24 mouse cellular contexts compared by ENCODE assay signal in genomic region chr5:131830111-131830510, GRCm38 (mm10).
DNase-seq lines count a peak whose midpoint lies in the region; ATAC-seq lines count a peak whose summit lies in the region.
"Had no signal": no experiment of that assay in that cellular context is flagged by ENCODE, and none has a peak within 500 bp of the region (broad histone marks: within the 10 kb centered on the region; RNA-seq: fewer than 3 reads in every experiment).

No protein-coding gene starts in this region.

- H3K4me3 ChIP-seq in limb, embryonic 10.5 days, result no peak overlapping the region
- H3K4me3 ChIP-seq: embryonic facial prominence, embryonic 15.5 days; erythroblast, embryonic 14.5 days; forebrain, embryonic 15.5 days; heart, embryonic 10.5 days; intestine, embryonic 15.5 days had no signal

- DNase-seq in adrenal gland, adult (ENCODE audit: inconsistent age in 2 of 2, low spot score in 1 of 2), result peak; percentile 29 to 66
- DNase-seq in adrenal gland, adult 8-10 months, result no peak
- DNase-seq in gastrocnemius, postnatal 25 days, result peak; percentile 15
- DNase-seq in gastrocnemius, postnatal 14 days, result no peak
- DNase-seq in limb, embryonic 10.5 days (ENCODE audit: low spot score), result no peak
- no peak for DNase-seq in lung, postnatal 10 days
- DNase-seq: adrenal gland, postnatal 10 days; cerebellum, adult 18-20 months; cerebellum, adult 9-11 months; embryo, embryonic 11 days; gastrocnemius, postnatal 36 days; heart, adult 18-20 months; heart, postnatal 10 days; kidney, adult 18-20 months had no signal

- no peaks in the 10 kb centered on the region for H3K36me3 ChIP-seq in limb, embryonic 10.5 days
- H3K36me3 ChIP-seq: embryonic facial prominence, embryonic 15.5 days; forebrain, embryonic 15.5 days; heart, embryonic 10.5 days; intestine, embryonic 15.5 days had no signal

- WGBS in limb, embryonic 10.5 days, result 29% methylated on average over 6 of the region's 6 CpGs

- H3K27me3 ChIP-seq in limb, embryonic 10.5 days (ENCODE audit: low read depth, poor library complexity, severe bottlenecking), result 0 out of 2 replicates have a peak, but pooled peaks cover 10% of the 10 kb centered on the region
- H3K27me3 ChIP-seq: CH12.LX; embryonic facial prominence, embryonic 15.5 days; forebrain, embryonic 15.5 days; intestine, embryonic 15.5 days; Patski had no signal

- ATAC-seq in megakaryocyte-erythroid progenitor cell, adult 5-6 weeks (replicated peaks; ENCODE audit: low FRiP score, low TSS enrichment, poor library complexity, severe bottlenecking), result no peak
- ATAC-seq: activated CD4-positive, CD25-positive, alpha-beta regulatory T cell, adult 4 months; forebrain, embryonic 15.5 days; intestine, embryonic 15.5 days; Patski had no signal

- H3K27ac ChIP-seq in limb, embryonic 10.5 days, result 0 out of 2 replicates have a peak overlapping the region, but pooled peaks have one; percentile 26
- H3K27ac ChIP-seq: embryonic facial prominence, embryonic 15.5 days; forebrain, embryonic 15.5 days; hindbrain, embryonic 14.5 days; intestine, embryonic 15.5 days had no signal

- intact Hi-C loops in gastrocnemius, postnatal 14 days (cut with DNase I; ENCODE audit: low total_unique reads), result no loop called here

- no peaks in the 10 kb centered on the region for H3K9me3 ChIP-seq in limb, embryonic 10.5 days (replicated peaks)
- H3K9me3 ChIP-seq: embryonic facial prominence, embryonic 15.5 days; forebrain, embryonic 15.5 days; heart, embryonic 10.5 days; intestine, embryonic 15.5 days had no signal

- H3K4me1 ChIP-seq in limb, embryonic 10.5 days, result peaks cover 41% of the 10 kb centered on the region

Comparison
In these comparisons a context has a peak if more than half of its experiments do, and no peak if none do; other contexts are left out.
1. DNase-seq: peak in adrenal gland, adult (2 of 2) and gastrocnemius, postnatal 25 days (single experiment); none in adrenal gland, adult 8-10 months (single experiment), gastrocnemius, postnatal 14 days (single experiment), limb, embryonic 10.5 days (single experiment) and lung, postnatal 10 days (single experiment).